Mouse (Mus musculus) bone marrow, adult 2 months (tissue): ENCODE data around the gene Ensa. TPM values are rescaled to one million over a fixed set of nuclear protein-coding genes. Genes with fewer than 3 reads are reported as not detected.
"Not testable (repeated sequence)": the region's sequence is repeated elsewhere in the genome, so short reads cannot be mapped to it uniquely, and the experiment has no call there.

Experiments
- H3K27ac ChIP-seq: fragments of 200-500 bp; 2 replicates; pipeline ENCODE4 v1.5.1; 2012; ENCODE audit warnings: low read depth, mild to moderate bottlenecking, control low read depth, inconsistent platforms, low read length; ENCODE audit not compliant: control insufficient read depth, poor library complexity, insufficient read depth
- H3K4me1 ChIP-seq: fragments of 200-500 bp; 2 replicates; pipeline ENCODE4 v1.6.1; 2011; ENCODE audit warnings: low read length; ENCODE audit not compliant: control insufficient read depth, insufficient read depth
- H3K4me3 ChIP-seq: fragments of 200-500 bp; replicated peaks from 2 replicates; pipeline ENCODE3; 2011; ENCODE audit warnings: mild to moderate bottlenecking, low read depth, low read length, control low read depth; ENCODE audit not compliant: control insufficient read depth
- CTCF ChIP-seq: fragments of 200-500 bp; IDR thresholded peaks from 2 replicates; pipeline ENCODE4 v1.5.1; 2011; ENCODE audit warnings: low read length, control low read depth; ENCODE audit not compliant: control insufficient read depth, insufficient read depth
- POLR2A ChIP-seq: fragments of 200-500 bp; IDR thresholded peaks from 2 replicates; pipeline ENCODE4 v1.6.1; 2011; ENCODE audit warnings: low read depth, mild to moderate bottlenecking, control low read depth, low read length, borderline replicate concordance; ENCODE audit not compliant: control insufficient read depth
- WGBS: fragments of 180-500 bp; shearing (Covaris S2); methylation state at CpG from one replicate; pipeline ENCODE4 v1.1.7; 2018; 5-methylcytosine and 5-hydroxymethylcytosine counted together
- polyA plus RNA-seq: library from polyadenylated mRNA; stranded (reverse); fragments of >200 nt; gene quantifications from 2 replicates; pipeline ENCODE4 v1.2.4, GENCODE M21; 2011; ENCODE audit warnings: low replicate concordance; ENCODE audit not compliant: missing spikeins, insufficient read depth, insufficient read length

Ensa gene
- polyA plus RNA-seq, 1 experiment = 36.2 TPM

GRCm38 (mm10) chr3:95650276-95651032 is 25.7 kb downstream of the Ensa start:
- H3K27ac ChIP-seq = peak overlapping the region; percentile 96
- peak overlapping the region; percentile 29 for H3K4me3 ChIP-seq
- TF ChIP-seq CTCF (no peak), POLR2A (no peak)
- WGBS = 15% methylated on average over 6 of the region's 6 CpGs
- peaks cover 8% of the 10 kb centered on the region for H3K4me1 ChIP-seq

GRCm38 (mm10) chr3:95651033-95651373 is 26.2 kb downstream of the Ensa start:
- 39% methylated on average over 3 of the region's 3 CpGs for WGBS

GRCm38 (mm10) chr3:95651391-95652203 is 26.8 kb downstream of the Ensa start:
- TF ChIP-seq POLR2A = no peak
- TF ChIP-seq CTCF = no peak
- 50% methylated on average over 16 of the region's 16 CpGs for WGBS
- Histone ChIP-seq H3K4me3 (no peak overlapping the region), H3K27ac (peak overlapping the region; percentile 94), H3K4me1 (peaks cover 6% of the 10 kb centered on the region; the same call in 1 of the 2 replicates)

More at GRCm38 (mm10) chr3:95651033-95651373, 26.2 kb downstream of the Ensa start:
- peak overlapping the region; percentile 29 for H3K4me3 ChIP-seq
- peaks cover 6% of the 10 kb centered on the region; the same call in 1 of the 2 replicates for H3K4me1 ChIP-seq
- TF ChIP-seq POLR2A (no peak), CTCF (no peak)
- H3K27ac ChIP-seq = peak overlapping the region; percentile 94

- H3K4me1 ChIP-seq = peaks cover 8% of the 10 kb centered on the region; the same call in 1 of the 2 replicates
- 13% methylated on average over 7 of the region's 7 CpGs for WGBS
- peak overlapping the region; percentile 94 for H3K27ac ChIP-seq
- H3K4me3 ChIP-seq = no peak overlapping the region
- TF ChIP-seq CTCF (peak; percentile 14; the same call in 1 of the 2 replicates), POLR2A (no peak)
Measured at GRCm38 (mm10) chr3:95652204-95652811, 27.5 kb downstream of the Ensa start.

GRCm38 (mm10) chr3:95652871-95653270 is 28.1 kb downstream of the Ensa start:
- Histone ChIP-seq H3K4me1 (peaks cover 8% of the 10 kb centered on the region; the same call in 1 of the 2 replicates), H3K27ac (peak overlapping the region; percentile 94), H3K4me3 (no peak overlapping the region)
- TF ChIP-seq CTCF (no peak), POLR2A (no peak)
- 59% methylated on average over 6 of the region's 6 CpGs for WGBS

- peak overlapping the region; percentile 84 for H3K27ac ChIP-seq
- peaks cover 8% of the 10 kb centered on the region; the same call in 1 of the 2 replicates for H3K4me1 ChIP-seq
- no peak overlapping the region for H3K4me3 ChIP-seq
- WGBS = 24% methylated on average over 11 of the region's 11 CpGs
- no peak for TF ChIP-seq POLR2A
- TF ChIP-seq CTCF = no peak
Measured at GRCm38 (mm10) chr3:95653473-95654034, 28.8 kb downstream of the Ensa start.

GRCm38 (mm10) chr3:95654371-95654770 is 29.6 kb downstream of the Ensa start:
- H3K4me1 ChIP-seq, H3K27ac ChIP-seq, H3K4me3 ChIP-seq: not testable (repeated sequence)
- 78% methylated on average over 3 of the region's 3 CpGs for WGBS

- no peak for TF ChIP-seq CTCF
- TF ChIP-seq POLR2A = no peak
- H3K4me1 ChIP-seq = peaks cover 8% of the 10 kb centered on the region; the same call in 1 of the 2 replicates
- 87% methylated on average over 5 of the region's 5 CpGs for WGBS
Measured at GRCm38 (mm10) chr3:95655437-95655836, 30.6 kb downstream of the Ensa start.

More at GRCm38 (mm10) chr3:95655437-95655836, 30.6 kb downstream of the Ensa start:
- Histone ChIP-seq H3K27ac (no peak overlapping the region), H3K4me3 (no peak overlapping the region)
